ENCODE assay signal across 13 mouse cellular contexts in genomic region chr19:20009801-20010441, GRCm38 (mm10).
DNase-seq lines count a peak whose midpoint lies in the region; ATAC-seq and TF ChIP-seq lines count a peak whose summit lies in the region.
"Had no signal": no experiment of that assay in that cellular context is flagged by ENCODE, and none has a peak within 500 bp of the region (broad histone marks: within the 10 kb centered on the region; RNA-seq: fewer than 3 reads in every experiment).

No protein-coding gene starts in this region.

- peak; percentile 4 to 12 for DNase-seq in layer of hippocampus, postnatal 10 days (ENCODE audit: low spot score in 2 of 2)
- no peak for DNase-seq in layer of hippocampus, adult 9-10 months (ENCODE audit: low spot score)
- peak; percentile 57 for DNase-seq in cerebellum, adult 9-10 months
- peak; percentile 41 for DNase-seq in retina, adult 2 months (ENCODE audit: low read depth, low spot score)
- no peak for DNase-seq in gastrocnemius, postnatal 4 days (ENCODE audit: low spot score in 2 of 2)
- no peak for DNase-seq in lung, adult 2 months
- DNase-seq in left cerebral cortex, postnatal 36 days (ENCODE audit: low spot score in 2 of 2) = no peak
- DNase-seq: gastrocnemius, adult 2 months; heart, postnatal 10 days; kidney, postnatal 10 days; liver had no signal

- no peaks in the 10 kb centered on the region for H3K27me3 ChIP-seq in hindbrain, embryonic 16.5 days (replicated peaks; ENCODE audit: control insufficient read depth, insufficient read depth, low read length)

- no peaks in the 10 kb centered on the region for H3K36me3 ChIP-seq in hindbrain, embryonic 16.5 days (ENCODE audit: control insufficient read depth, insufficient read depth, low read length)

- TF ChIP-seq CTCF in lung, adult 2 months (IDR thresholded peaks at IDR 0.05; ENCODE audit: insufficient read depth, low read length) = no peak

- no peaks in the 10 kb centered on the region; the same call in 1 of the 2 replicates for H3K4me1 ChIP-seq in hindbrain, embryonic 16.5 days (ENCODE audit: control insufficient read depth, insufficient read depth, low read depth, low read length)
- no peaks in the 10 kb centered on the region for H3K4me1 ChIP-seq in lung, adult 2 months (ENCODE audit: control insufficient read depth, insufficient read depth, low read length)

- 51% methylated on average over 12 of the region's 12 CpGs for WGBS in hindbrain, embryonic 16.5 days
- WGBS in lung, adult 2 months = 55% methylated on average over 12 of the region's 12 CpGs

- H3K27ac ChIP-seq in hindbrain, embryonic 16.5 days (ENCODE audit: low read depth, low read length) = peak overlapping the region; percentile 29
- H3K27ac ChIP-seq: gastrocnemius, adult 2 months; macrophage had no signal

- peak overlapping the region; percentile 17; the same call in 1 of the 2 replicates for H3K9ac ChIP-seq in hindbrain, embryonic 16.5 days (ENCODE audit: low read depth, low read length)

- H3K4me3 ChIP-seq in hindbrain, embryonic 16.5 days (ENCODE audit: low read length) = no peak overlapping the region
- no peak overlapping the region for H3K4me3 ChIP-seq in lung, adult 2 months (replicated peaks; ENCODE audit: extremely low read depth, low read depth, low read length)
- H3K4me3 ChIP-seq: gastrocnemius, adult 2 months had no signal

- TF ChIP-seq POLR2A in lung, adult 2 months (IDR thresholded peaks at IDR 0.05; ENCODE audit: borderline replicate concordance, extremely low read depth, low read depth, low read length) = no peak

- intact Hi-C loops in left cerebral cortex, postnatal 36 days (cut with DNase I) = no loop called here

- ATAC-seq in hindbrain, embryonic 16.5 days = peak; percentile 91

- H3K4me2 ChIP-seq in hindbrain, embryonic 16.5 days (ENCODE audit: low read length) = peak overlapping the region; percentile 34

- H3K9me3 ChIP-seq in hindbrain, embryonic 16.5 days (ENCODE audit: control insufficient read depth, low read length) = no peaks in the 10 kb centered on the region

Comparison
In these comparisons a context has a peak if more than half of its experiments do, and no peak if none do; other contexts are left out.
1. DNase-seq: peak in layer of hippocampus, postnatal 10 days (2 of 2), cerebellum, adult 9-10 months (single experiment) and retina, adult 2 months (single experiment); none in layer of hippocampus, adult 9-10 months (single experiment), gastrocnemius, postnatal 4 days (0 of 2), lung, adult 2 months (single experiment) and left cerebral cortex, postnatal 36 days (0 of 2).